Mouse (Mus musculus): ENCODE data around the gene Gpr173. TPM values are rescaled to one million over a fixed set of nuclear protein-coding genes. Genes with fewer than 3 reads are reported as not detected.

The Gpr173 gene
- not detected for total RNA-seq (2023)

DNA sequence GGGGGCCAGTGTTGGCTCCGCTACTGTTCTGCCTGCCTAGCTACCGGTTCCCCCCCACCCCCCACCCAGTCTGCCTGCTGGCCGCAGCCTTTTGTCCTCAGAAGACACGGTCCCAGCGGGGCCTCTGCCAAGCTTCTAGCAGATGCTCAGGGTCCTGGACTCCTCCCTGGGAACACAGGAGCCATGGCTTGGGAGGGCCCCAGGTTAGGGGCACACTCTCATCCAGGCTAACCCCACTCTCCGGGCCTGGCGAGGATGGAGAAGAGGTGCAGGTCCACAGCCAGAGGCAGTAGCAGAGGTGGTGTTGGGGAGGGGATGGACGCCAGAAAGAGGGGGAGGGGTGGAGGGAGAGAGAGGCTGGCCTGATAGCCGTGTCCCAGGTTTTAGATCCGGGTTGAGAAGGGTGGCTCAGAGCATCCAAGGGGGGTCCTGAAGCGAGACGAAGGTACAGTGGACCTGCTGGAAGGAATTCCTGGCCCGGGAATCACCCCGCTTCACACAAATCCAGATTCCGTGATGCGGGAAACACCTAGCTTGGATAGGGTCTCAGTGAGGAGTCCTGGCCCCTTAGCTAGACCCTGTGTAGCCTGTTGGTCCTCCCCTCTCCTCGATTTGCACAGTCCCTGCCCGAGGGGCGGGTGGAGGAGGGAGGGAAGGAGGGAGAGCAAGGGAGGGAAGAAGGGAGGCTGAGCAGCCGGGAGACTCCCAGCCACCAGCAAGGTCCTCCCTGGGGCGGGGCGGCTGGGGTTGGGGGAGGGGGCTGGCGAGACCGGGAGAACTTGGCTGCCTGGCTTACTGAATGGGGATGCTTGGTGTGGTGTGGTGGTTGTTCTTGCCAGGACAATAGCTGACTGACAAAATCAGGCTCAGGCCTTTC lies at the start of gene Gpr173:
Gene Gpr173 (minus strand): TSS at position 308 of the 877 bp plus-strand sequence.

DNA sequence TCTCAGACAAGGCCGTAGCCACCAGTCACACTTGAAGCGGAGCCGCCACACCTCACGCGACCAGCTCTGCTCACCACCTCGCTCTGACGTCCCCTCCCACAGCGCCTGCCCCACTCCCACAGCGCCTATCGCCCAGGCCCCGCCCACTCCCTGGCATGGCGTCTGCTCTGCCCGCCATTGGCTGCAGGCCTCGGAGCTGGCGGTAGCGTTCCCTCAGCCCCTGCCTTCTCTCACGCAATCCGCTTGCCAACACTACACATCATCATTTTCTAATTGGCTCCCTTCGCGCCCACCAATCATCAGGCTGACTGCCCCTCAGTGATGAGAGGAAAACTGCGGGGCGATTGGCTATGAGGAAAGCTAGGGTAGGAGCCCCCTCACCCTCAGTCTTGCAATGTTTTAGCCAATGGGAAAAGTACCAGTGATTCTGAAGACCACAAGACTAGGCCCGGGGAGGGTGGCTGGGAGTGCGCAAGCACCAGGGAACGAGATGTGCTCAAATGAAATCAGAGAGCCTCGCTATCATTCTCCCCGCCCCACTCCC lies 26.1 kb downstream of the Gpr173 start, which contains the start of gene Tspyl2:
Gene Tspyl2 (minus strand): TSS at position 68 of the 544 bp plus-strand sequence.

GRCm38 (mm10) chrX:152326996-152327688 lies 41.4 kb downstream of the Gpr173 start, which contains the start of gene Kantr:
Gene Kantr (minus strand): TSS chrX:152327495.

Other genes with a start within 250 kb of the Gpr173 start
- gene Iqsec2, start 224.4 kb downstream of the Gpr173 start, total RNA-seq (2023), result 0.47 TPM
- 97.7 TPM for gene Kdm5c, start 135.7 kb downstream of the Gpr173 start, total RNA-seq (2023)
- gene Kantr, start 41.2 kb downstream of the Gpr173 start, total RNA-seq (2023), result 15.4 TPM
- gene Tspyl2, start 26.3 kb downstream of the Gpr173 start, total RNA-seq (2023), result 79.2 TPM
- gene Cldn34a, start 194.6 kb upstream of the Gpr173 start, total RNA-seq (2023), result not detected